Mouse (Mus musculus): ENCODE measurements around the gene AC131692.1. TPM values are rescaled to one million over a fixed set of nuclear protein-coding genes. Genes with fewer than 3 reads are reported as not detected.

The AC131692.1 gene
- polyA plus RNA-seq, 1 experiment from 2014 or later = 0.56 TPM

GRCm38 (mm10) chr19:6073889-6074288 is 20.3 kb upstream of the AC131692.1 start:
- H3K36me3 ChIP-seq (replicated peaks) = peaks cover 59% of the 10 kb centered on the region
- 96% methylated on average over 5 of the region's 5 CpGs for WGBS
- no peak for DNase-seq (ENCODE audit: low spot score)
- H3K27me3 ChIP-seq (replicated peaks; ENCODE audit: low read depth, poor library complexity, severe bottlenecking) = no peaks in the 10 kb centered on the region
- no peak overlapping the region for H3K27ac ChIP-seq (replicated peaks)
- peaks cover 19% of the 10 kb centered on the region for H3K4me1 ChIP-seq
- no peaks in the 10 kb centered on the region for H3K9me3 ChIP-seq
- H3K4me3 ChIP-seq = no peak overlapping the region

GRCm38 (mm10) chr19:6076564-6077393 is 17.4 kb upstream of the AC131692.1 start, which contains the start of gene Vps51:
Vps51 (minus strand) TSS chr19:6077231.
- peak; percentile 86 for DNase-seq (ENCODE audit: low spot score)
- H3K36me3 ChIP-seq (replicated peaks) = peaks cover 56% of the 10 kb centered on the region

GRCm38 (mm10) chr19:6079983-6080480 is 14.2 kb upstream of the AC131692.1 start, which contains the start of gene Tmem262:
Tmem262 (plus strand) TSS chr19:6080033.
- DNase-seq (ENCODE audit: low spot score) = no peak
- Histone ChIP-seq H3K4me1 (peaks cover 30% of the 10 kb centered on the region), H3K9me3 (no peaks in the 10 kb centered on the region), H3K36me3 (replicated peaks) (peaks cover 51% of the 10 kb centered on the region), H3K27me3 (replicated peaks; ENCODE audit: low read depth, poor library complexity, severe bottlenecking) (no peaks in the 10 kb centered on the region), H3K27ac (replicated peaks) (no peak within 1 kb of the TSS), H3K4me3 (no peak within 1 kb of the TSS; the same call in 1 of the 2 replicates)
- 93% methylated on average over 12 of the region's 12 CpGs for WGBS

More at GRCm38 (mm10) chr19:6076564-6077393, 17.4 kb upstream of the AC131692.1 start, which contains the start of gene Vps51:
- Histone ChIP-seq H3K4me3 (peak within 1 kb of the TSS; percentile 70), H3K4me1 (peaks cover 19% of the 10 kb centered on the region), H3K9me3 (no peaks in the 10 kb centered on the region), H3K27ac (replicated peaks) (peak within 1 kb of the TSS; percentile 94), H3K27me3 (replicated peaks; ENCODE audit: low read depth, poor library complexity, severe bottlenecking) (no peaks in the 10 kb centered on the region)
- WGBS = 2% methylated on average over 33 of the region's 33 CpGs

- peak within 1 kb of the TSS; percentile 14; the same call in 1 of the 2 replicates for H3K4me3 ChIP-seq
- no peak for DNase-seq (ENCODE audit: low spot score)
- peaks cover 31% of the 10 kb centered on the region for H3K4me1 ChIP-seq
- WGBS = 90% methylated on average over 9 of the region's 9 CpGs
- no peaks in the 10 kb centered on the region for H3K9me3 ChIP-seq
- H3K27ac ChIP-seq (replicated peaks) = no peak within 1 kb of the TSS
- H3K27me3 ChIP-seq (replicated peaks; ENCODE audit: low read depth, poor library complexity, severe bottlenecking) = no peaks in the 10 kb centered on the region
- peaks cover 57% of the 10 kb centered on the region for H3K36me3 ChIP-seq (replicated peaks)
These were observed 12.1 kb upstream of the AC131692.1 start, which contains the start of gene Gm28374 for GRCm38 (mm10) chr19:6082156-6082555. Gm28374 (minus strand) TSS chr19:6082256.

- no peaks in the 10 kb centered on the region for H3K27me3 ChIP-seq (replicated peaks; ENCODE audit: low read depth, poor library complexity, severe bottlenecking)
- peak within 1 kb of the TSS; percentile 90 for H3K27ac ChIP-seq (replicated peaks)
- no peaks in the 10 kb centered on the region for H3K9me3 ChIP-seq
- peak; percentile 98 for DNase-seq (ENCODE audit: low spot score)
- WGBS = under 1% methylated on average over 58 of the region's 58 CpGs
- H3K4me3 ChIP-seq = peak within 1 kb of the TSS; percentile 90
- H3K36me3 ChIP-seq (replicated peaks) = peaks cover 77% of the 10 kb centered on the region
- H3K4me1 ChIP-seq = peaks cover 24% of the 10 kb centered on the region
These were observed 9.6 kb upstream of the AC131692.1 start, which contains the start of the genes Zfpl1 and Cdca5 for GRCm38 (mm10) chr19:6084478-6085248. Zfpl1 (minus strand) TSS chr19:6084956. Cdca5 (plus strand) TSS chr19:6084983.

- Histone ChIP-seq H3K27ac (replicated peaks) (peak overlapping the region; percentile 90), H3K4me3 (peak overlapping the region; percentile 90), H3K4me1 (peaks cover 24% of the 10 kb centered on the region), H3K36me3 (replicated peaks) (peaks cover 77% of the 10 kb centered on the region), H3K9me3 (no peaks in the 10 kb centered on the region), H3K27me3 (replicated peaks; ENCODE audit: low read depth, poor library complexity, severe bottlenecking) (no peaks in the 10 kb centered on the region)
- DNase-seq (ENCODE audit: low spot score) = peak; percentile 83
- WGBS = under 1% methylated on average over 17 of the region's 17 CpGs
These were observed 8.8 kb upstream of the AC131692.1 start for GRCm38 (mm10) chr19:6085417-6085879.

GRCm38 (mm10) chr19:6088841-6089240 is 5.4 kb upstream of the AC131692.1 start:
- no peaks in the 10 kb centered on the region for H3K9me3 ChIP-seq

GRCm38 (mm10) chr19:6097847-6098246 is 3.6 kb downstream of the AC131692.1 start:
- H3K9me3 ChIP-seq = no peaks in the 10 kb centered on the region
- WGBS = 92% methylated on average over 3 of the region's 3 CpGs
- H3K4me3 ChIP-seq = no peak overlapping the region
- H3K36me3 ChIP-seq (replicated peaks) = peaks cover 73% of the 10 kb centered on the region
- H3K27ac ChIP-seq (replicated peaks) = no peak overlapping the region
- peaks cover 15% of the 10 kb centered on the region for H3K4me1 ChIP-seq
- no peak for DNase-seq (ENCODE audit: low spot score)
- no peaks in the 10 kb centered on the region for H3K27me3 ChIP-seq (replicated peaks; ENCODE audit: low read depth, poor library complexity, severe bottlenecking)

More at GRCm38 (mm10) chr19:6088841-6089240, 5.4 kb upstream of the AC131692.1 start:
- Histone ChIP-seq H3K36me3 (replicated peaks) (peaks cover 78% of the 10 kb centered on the region), H3K4me3 (no peak overlapping the region), H3K27me3 (replicated peaks; ENCODE audit: low read depth, poor library complexity, severe bottlenecking) (no peaks in the 10 kb centered on the region), H3K27ac (replicated peaks) (no peak overlapping the region), H3K4me1 (peaks cover 18% of the 10 kb centered on the region)
- 94% methylated on average over 13 of the region's 13 CpGs for WGBS
- DNase-seq (ENCODE audit: low spot score) = no peak

GRCm38 (mm10) chr19:6101186-6101585 is 7.0 kb downstream of the AC131692.1 start:
- Histone ChIP-seq H3K4me3 (no peak overlapping the region), H3K36me3 (replicated peaks) (peaks cover 45% of the 10 kb centered on the region), H3K27me3 (replicated peaks; ENCODE audit: low read depth, poor library complexity, severe bottlenecking) (no peaks in the 10 kb centered on the region), H3K9me3 (no peaks in the 10 kb centered on the region), H3K4me1 (peaks cover 21% of the 10 kb centered on the region), H3K27ac (replicated peaks) (no peak overlapping the region; the same call in 1 of the 2 replicates)
- WGBS = 32% methylated on average over 6 of the region's 6 CpGs
- peak; percentile 26 for DNase-seq (ENCODE audit: low spot score)

GRCm38 (mm10) chr19:6102169-6102853 is 8.1 kb downstream of the AC131692.1 start:
- no peaks in the 10 kb centered on the region for H3K27me3 ChIP-seq (replicated peaks; ENCODE audit: low read depth, poor library complexity, severe bottlenecking)
- no peaks in the 10 kb centered on the region for H3K9me3 ChIP-seq
- H3K4me3 ChIP-seq = no peak overlapping the region
- peaks cover 27% of the 10 kb centered on the region for H3K4me1 ChIP-seq
- DNase-seq (ENCODE audit: low spot score) = no peak
- H3K36me3 ChIP-seq (replicated peaks) = peaks cover 35% of the 10 kb centered on the region
- H3K27ac ChIP-seq (replicated peaks) = peak overlapping the region; percentile 70
- 80% methylated on average over 6 of the region's 6 CpGs for WGBS

- Histone ChIP-seq H3K27ac (replicated peaks) (no peak overlapping the region), H3K9me3 (no peaks in the 10 kb centered on the region), H3K27me3 (replicated peaks; ENCODE audit: low read depth, poor library complexity, severe bottlenecking) (no peaks in the 10 kb centered on the region), H3K4me3 (no peak overlapping the region), H3K4me1 (peaks cover 27% of the 10 kb centered on the region), H3K36me3 (replicated peaks) (peaks cover 21% of the 10 kb centered on the region)
- WGBS = 83% methylated on average over 4 of the region's 4 CpGs
- no peak for DNase-seq (ENCODE audit: low spot score)
These were observed 10.3 kb downstream of the AC131692.1 start for GRCm38 (mm10) chr19:6104476-6104875.

Data from embryonic facial prominence, embryonic 10.5 days (tissue).